Mouse (Mus musculus) left cerebral cortex, adult 2 months (tissue): ENCODE data around the gene Siglece. TPM values are rescaled to one million over a fixed set of nuclear protein-coding genes. Genes with fewer than 3 reads are reported as not detected.
"Not testable (repeated sequence)": the region's sequence is repeated elsewhere in the genome, so short reads cannot be mapped to it uniquely, and the experiment has no call there.

Source experiments
- DNase-seq, 2 experiments: peaks; one replicate each; pipeline ENCODE4 v3.0.0; 2021 to 2022; ENCODE audit warnings: low spot score in 2 of 2, mixed read lengths in 1 of 2; ENCODE audit errors: extremely low spot score in 1 of 2
- H3K27ac ChIP-seq: fragments of 200-600 bp; 2 replicates; pipeline ENCODE4 v1.8.1; 2022
- H3K4me3 ChIP-seq: fragments of 200-600 bp; 2 replicates; pipeline ENCODE4 v1.8.1; 2022
- CTCF ChIP-seq: fragments of 200-600 bp; IDR thresholded peaks from 2 replicates; pipeline ENCODE4 v1.8.1; 2022; ENCODE audit warnings: antibody characterized with exemption, mild to moderate bottlenecking, moderate library complexity
- intact Hi-C: fragments of 180-260 bp; cut with DNase I; formaldehyde crosslinking; loops from one replicate; pipeline ENCODE4 v1.15.1; 2025
- long read RNA-seq, 2 experiments: library from polyadenylated mRNA; stranded (forward); transcript quantifications; one replicate each; pipeline ENCODE4 v2.0.0; 2021; ENCODE audit warnings: borderline mapping rate in 2 of 2
- total RNA-seq, 2 experiments: library from RNA; stranded (reverse); gene quantifications; 2 replicates each; pipeline ENCODE4 v1.2.3; 2021

The Siglece gene
- total RNA-seq, result 1 to 10 TPM; 1.3 to 1.5 TPM
- long read RNA-seq, experiment 1, partial matches to known transcripts, result 0 of 1 reads
- long read RNA-seq, experiment 1, other reads (novel, unspliced or antisense), result 0 of 1 reads
- long read RNA-seq, experiment 2, partial matches to known transcripts, result 0 of 1 reads
- long read RNA-seq, experiment 2, other reads (novel, unspliced or antisense), result 0 of 1 reads

DNA sequence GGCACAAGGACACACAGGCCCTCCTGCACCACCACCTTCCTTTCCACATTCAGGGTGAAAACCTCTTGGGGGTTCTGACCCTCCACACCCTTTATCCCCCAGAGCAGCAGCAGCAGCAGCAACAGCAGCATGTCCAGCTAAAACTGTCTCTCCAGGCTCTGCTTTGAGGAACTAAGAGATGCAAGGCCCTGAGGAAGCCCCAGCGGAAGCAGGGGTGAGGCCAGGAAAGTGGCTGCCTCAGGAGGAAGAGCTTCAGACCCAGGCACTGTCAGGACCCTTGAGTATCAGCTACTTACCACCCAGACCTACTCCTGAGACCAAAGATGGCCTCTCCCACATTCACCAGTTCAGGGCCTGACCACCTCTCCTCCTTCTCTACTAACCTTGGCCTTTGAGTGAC is at the start of gene Siglece:
Gene Siglece (minus strand): TSS at position 160 of the 400 bp plus-strand sequence.
- Histone ChIP-seq H3K27ac (no peak within 1 kb of the TSS), H3K4me3 (no peak within 1 kb of the TSS)
- no peak for DNase-seq
- intact Hi-C loops, result no loop called here
- no peak for TF ChIP-seq CTCF

DNA sequence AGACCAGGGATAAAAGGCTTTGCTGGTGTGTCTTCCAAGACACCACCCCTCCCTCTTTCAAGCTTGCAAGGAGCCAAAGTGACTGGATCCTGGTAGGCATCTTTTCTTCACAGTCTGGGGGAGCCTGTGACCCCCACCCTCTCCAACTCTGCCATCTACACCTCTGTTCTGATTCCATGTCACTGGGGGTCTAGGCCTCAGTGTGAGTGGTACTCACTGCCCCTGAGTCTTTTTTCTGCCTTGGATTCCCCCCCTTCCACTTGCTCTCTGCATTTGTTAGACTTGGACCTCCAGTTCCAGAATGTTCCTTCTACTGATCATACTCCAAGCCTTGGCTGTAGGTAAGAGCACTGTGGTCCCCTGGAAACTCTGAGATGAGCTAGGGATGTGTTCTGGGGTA is 30.2 kb upstream of the Siglece start, which contains the start of gene Klk14:
Gene Klk14 (plus strand): TSS at position 301 of the 400 bp plus-strand sequence.
- intact Hi-C loops, result no loop called here
- no peak for TF ChIP-seq CTCF
- H3K27ac ChIP-seq, result no peak within 1 kb of the TSS
- H3K4me3 ChIP-seq, result no peak within 1 kb of the TSS
- DNase-seq, result no peak

DNA sequence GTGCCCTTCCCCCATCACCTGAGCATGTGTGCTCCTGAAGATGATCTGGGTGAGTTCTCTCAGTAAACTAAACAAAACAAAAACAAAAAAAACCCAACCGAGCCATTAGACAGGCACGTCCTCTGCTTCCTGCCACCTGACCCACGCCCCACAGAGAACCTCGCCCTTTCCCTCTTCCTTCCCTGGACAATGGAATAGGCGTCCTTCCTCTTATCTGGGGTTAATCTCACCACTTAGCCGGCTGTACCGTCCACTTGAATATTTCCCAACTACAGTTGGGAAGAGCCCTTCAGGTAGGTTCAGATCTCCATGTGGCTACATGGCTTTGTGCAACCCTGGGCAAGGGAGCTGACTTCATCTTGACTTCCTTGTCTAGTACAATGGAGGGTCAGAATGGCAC is 25.1 kb upstream of the Siglece start:
- Histone ChIP-seq H3K4me3 (no peak overlapping the region), H3K27ac (no peak overlapping the region)
- DNase-seq, result no peak
- no peak for TF ChIP-seq CTCF
- intact Hi-C loops, result no loop called here

DNA sequence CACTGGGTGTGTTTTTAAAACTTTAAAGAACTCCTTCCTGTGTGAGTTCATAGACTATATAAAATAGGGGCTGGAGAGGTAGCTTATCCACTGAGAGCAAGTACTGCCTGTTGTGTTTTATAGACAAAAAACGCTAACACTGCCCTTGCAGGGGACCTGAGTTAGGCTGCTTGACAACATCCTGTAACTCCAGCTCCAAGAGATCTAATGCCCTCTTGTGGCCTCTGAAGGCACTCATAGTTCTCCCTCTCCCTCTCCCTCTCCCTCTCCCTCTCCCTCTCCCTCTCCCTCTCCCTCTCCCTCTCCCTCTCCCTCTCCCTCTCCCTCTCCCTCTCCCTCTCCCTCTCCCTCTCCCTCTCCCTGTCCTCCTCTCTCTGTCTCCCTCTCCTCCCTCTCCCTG is 22.6 kb upstream of the Siglece start:
- DNase-seq, H3K4me3 ChIP-seq, H3K27ac ChIP-seq: not testable (repeated sequence)
- TF ChIP-seq CTCF, result peak; percentile 14
- intact Hi-C loops, result loop anchor here (5.0 kb wide), 2 partner anchors 85 to 100 kb away; partner anchors contain the start of genes Klk10 and Klk12

DNA sequence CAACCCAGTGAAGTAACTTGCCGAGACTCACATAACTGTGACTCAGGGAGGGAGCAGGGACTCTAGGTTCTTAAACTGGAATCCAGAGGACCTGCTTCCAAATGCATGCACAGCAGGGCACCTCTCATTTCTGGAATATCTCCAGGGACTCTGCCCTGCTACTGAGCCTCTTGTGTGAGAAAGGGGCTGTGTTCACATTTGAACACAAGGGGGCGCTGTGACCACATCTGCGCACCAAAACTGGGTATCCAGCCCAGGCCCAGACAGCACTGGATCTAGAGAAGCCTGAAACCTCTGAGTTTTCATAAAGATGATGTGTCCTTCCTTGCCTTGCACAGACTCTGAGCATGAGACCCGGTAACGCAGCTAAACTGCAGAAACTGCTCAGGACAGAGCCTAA is 21.0 kb upstream of the Siglece start:
- intact Hi-C loops, result loop anchor here (1.0 to 5.0 kb wide), 3 partner anchors 86 to 214 kb away; partner anchors contain the start of genes Klk10 and Klk12
- TF ChIP-seq CTCF, result peak; percentile 86

DNA sequence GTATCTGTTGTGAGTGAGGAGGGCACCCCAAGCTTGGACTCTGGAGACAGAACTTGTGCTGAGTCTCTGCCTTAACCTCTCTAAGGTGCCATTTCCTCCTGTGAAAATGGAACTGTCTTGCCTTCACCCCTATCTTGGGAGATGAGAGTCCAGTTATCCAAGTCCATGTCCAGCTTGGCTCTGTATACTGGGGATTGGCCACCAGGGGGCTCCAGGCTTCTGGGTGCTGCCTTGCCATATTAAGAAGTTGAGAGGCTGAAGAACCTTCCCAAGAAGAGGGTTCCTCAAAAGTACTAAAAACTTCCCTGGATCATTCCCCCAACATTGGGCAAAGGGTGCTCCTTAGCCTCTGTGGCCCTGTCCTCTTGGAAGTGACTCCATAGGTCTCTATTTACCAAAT is 18.6 kb upstream of the Siglece start:
- no peak overlapping the region for H3K27ac ChIP-seq
- no peak overlapping the region for H3K4me3 ChIP-seq
- TF ChIP-seq CTCF, result peak; percentile 74
- intact Hi-C loops, result loop anchor here (10.0 kb wide), 3 partner anchors 234 to 394 kb away; partner anchors contain the start of genes Cldnd2, Etfb, Gm45233 and Zfp715
- peak; percentile 34 to 49 for DNase-seq

More for the DNA sequence above, 21.0 kb upstream of the Siglece start:
- Histone ChIP-seq H3K4me3 (no peak overlapping the region), H3K27ac (no peak overlapping the region)
- DNase-seq, result peak; percentile 62 to 66

DNA sequence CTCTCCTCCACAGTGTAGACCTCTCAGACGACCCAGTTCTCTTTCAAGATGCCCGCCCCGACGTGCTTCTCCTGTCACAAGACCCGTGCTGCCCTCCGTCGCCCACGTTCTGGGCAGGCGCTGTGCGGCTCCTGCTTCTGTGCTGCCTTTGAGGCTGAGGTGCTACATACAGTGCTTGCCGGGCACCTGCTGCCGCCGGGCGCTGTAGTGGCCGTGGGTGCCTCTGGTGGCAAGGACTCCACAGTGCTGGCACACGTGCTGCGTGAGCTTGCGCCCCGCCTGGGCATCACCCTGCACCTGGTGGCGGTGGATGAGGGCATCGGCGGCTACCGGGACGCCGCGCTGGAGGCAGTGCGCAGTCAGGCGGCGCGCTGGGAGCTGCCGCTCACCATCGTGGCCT is 15.1 kb upstream of the Siglece start:
- intact Hi-C loops, result loop anchor here (10.0 kb wide), 3 partner anchors 230 to 390 kb away; partner anchors contain the start of genes Cldnd2, Etfb, Gm45233 and Zfp715
- H3K4me3 ChIP-seq, result no peak overlapping the region
- no peak for DNase-seq
- TF ChIP-seq CTCF, result no peak
- H3K27ac ChIP-seq, result no peak overlapping the region

DNA sequence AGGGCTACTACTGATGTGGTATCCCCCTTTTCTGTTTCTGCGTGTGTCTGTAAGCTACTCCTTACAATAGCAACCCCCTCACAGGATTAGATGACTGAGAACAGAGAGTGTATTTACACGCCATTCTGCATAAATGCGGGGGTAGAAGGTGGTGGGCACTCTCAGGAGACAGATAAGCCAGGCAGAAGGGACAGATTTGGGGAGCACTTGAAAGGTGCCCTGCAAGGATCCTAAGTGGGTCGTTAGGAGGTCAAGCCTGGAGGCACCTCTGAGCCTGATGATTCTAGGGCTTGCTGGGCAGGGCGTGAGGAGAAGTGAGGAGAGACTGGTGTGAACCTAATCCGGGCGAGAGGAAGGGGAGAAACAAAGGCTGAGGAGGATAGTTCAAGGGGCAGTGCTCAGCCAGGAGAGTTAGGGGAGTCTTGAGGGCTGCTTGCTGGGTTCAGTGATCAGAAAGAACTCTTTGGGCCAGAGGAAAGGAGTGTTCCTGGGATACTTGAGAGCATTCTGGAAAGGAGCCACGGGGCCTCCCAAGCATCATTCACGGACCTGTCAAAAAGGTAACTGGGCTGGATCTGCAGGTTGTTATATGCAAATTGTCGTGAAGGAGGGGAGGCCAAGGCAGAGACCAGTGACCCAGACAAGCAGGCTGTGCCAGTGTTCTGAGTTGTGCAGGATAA is 12.8 kb upstream of the Siglece start:
- intact Hi-C loops, result loop anchor here (10.0 kb wide), 3 partner anchors 228 to 388 kb away; partner anchors contain the start of genes Cldnd2, Etfb, Gm45233 and Zfp715
- Histone ChIP-seq H3K4me3 (peak overlapping the region; percentile 70), H3K27ac (no peak overlapping the region)
- no peak for TF ChIP-seq CTCF
- no peak for DNase-seq

DNA sequence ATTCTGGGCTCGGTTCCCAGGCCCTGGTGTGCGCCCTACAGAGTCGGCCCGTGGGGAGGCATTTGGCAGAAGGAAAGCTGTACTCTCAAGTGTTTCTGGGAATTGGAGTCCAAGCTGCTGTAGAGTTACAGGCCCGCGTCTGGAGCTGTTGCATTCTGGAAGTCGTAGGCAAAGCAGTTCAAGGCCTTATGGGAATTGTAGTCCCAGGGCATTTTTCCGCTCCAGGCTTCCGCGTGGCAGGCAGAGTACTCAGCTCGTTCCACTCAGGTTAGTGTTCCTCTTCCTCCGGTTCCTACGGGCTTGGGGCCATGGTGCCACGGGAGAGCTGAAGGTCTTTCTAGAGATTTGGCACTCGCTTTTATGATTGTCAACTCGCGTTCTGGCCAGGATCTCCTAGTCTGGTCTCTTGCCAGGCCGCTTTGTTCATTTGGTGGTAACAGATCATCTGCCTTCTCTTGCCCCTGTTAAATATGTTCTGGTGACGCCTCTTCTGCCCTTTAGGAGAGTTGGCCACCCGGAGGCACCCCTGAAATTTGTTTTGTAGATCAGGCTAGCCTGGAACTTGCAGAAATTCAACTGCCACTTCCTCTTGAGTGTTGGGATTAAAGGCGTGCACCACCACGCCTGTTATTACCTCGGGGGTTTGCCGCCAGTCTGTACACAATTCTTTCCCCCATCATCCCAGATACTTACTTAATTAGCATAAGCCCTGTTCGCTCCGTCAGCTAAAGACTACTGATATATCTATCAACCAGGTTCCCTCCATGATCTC is 12.0 kb upstream of the Siglece start, which contains the start of gene Ctu1:
Gene Ctu1 (plus strand): TSS at position 208 of the 772 bp plus-strand sequence.
- no peak for TF ChIP-seq CTCF
- DNase-seq, result peak; percentile 83 to 90
- Histone ChIP-seq H3K27ac (peak within 1 kb of the TSS; percentile 73), H3K4me3 (peak within 1 kb of the TSS; percentile 70)
- intact Hi-C loops, result loop anchor here (1.0 to 10.0 kb wide), 4 partner anchors 93 to 387 kb away; partner anchors contain the start of genes Cldnd2, Etfb, Gm45233 and Zfp715

DNA sequence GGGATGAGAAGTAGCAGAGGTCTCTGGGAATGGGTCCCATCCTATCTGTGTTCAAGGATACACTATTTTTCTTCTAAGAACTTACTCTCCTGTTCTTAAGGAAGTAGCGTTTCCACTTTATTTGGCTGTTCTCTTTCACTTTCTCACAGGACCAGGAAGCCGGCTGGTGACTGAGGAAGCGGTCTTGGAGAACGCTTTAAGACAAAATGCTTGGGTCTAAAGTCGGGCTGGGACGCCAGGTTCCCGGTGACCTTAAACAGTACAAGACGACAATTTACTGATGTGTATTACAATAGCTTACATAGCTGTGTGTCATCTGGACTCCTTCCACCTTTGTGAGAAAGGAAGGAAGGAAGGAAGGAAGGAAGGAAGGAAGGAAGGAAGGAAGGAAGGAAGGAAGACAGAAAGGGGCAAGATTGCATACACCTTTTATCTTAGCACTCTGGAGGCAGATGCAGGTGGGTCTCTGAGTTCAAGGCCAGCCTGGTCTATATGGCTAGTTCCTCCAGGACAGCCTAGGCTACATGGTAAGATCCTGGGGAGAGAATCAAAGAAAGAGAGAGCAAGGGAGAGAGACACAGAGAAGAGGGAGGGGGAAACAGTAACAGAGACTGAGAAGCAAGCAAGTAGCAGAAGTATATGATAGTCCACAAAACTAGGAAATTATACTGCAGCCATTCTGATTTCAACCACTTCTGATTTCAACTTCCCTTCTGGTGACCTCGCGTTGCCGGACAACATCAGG is 11.3 kb upstream of the Siglece start:
- intact Hi-C loops, result loop anchor here (1.0 to 10.0 kb wide), 4 partner anchors 92 to 386 kb away; partner anchors contain the start of genes Cldnd2, Etfb, Gm45233 and Zfp715
- TF ChIP-seq CTCF, result no peak
- peak overlapping the region; percentile 73 for H3K27ac ChIP-seq

DNA sequence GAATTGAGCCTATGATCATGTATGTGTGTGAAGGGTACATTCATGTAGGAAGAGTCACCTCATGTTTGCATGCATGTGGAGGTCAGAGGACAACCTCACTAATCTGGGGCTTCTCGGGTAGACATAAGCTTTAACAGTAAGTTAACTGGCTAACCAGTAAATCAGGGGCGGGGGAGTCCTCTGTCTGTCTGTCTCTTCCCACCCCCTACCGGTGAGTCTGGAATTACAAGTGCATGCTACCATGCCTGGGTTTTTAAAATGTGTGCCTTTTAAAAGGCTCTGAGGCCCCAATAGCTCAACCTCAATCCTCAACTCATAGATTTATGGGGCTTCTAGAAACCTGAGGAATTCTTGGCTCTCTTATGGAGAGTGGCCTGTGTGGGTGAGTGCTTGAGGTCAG is 8.6 kb upstream of the Siglece start:
- no peak overlapping the region for H3K4me3 ChIP-seq
- no peak overlapping the region for H3K27ac ChIP-seq
- intact Hi-C loops, result loop anchor here (5.0 kb wide), 1 partner anchor 61 kb away; the partner anchor contains the start of gene Zfp819
- TF ChIP-seq CTCF, result peak; percentile 15; the same call in 1 of the 2 replicates
- DNase-seq, result no peak

More for the DNA sequence above, 11.3 kb upstream of the Siglece start:
- no peak for DNase-seq
- peak overlapping the region; percentile 70 for H3K4me3 ChIP-seq

DNA sequence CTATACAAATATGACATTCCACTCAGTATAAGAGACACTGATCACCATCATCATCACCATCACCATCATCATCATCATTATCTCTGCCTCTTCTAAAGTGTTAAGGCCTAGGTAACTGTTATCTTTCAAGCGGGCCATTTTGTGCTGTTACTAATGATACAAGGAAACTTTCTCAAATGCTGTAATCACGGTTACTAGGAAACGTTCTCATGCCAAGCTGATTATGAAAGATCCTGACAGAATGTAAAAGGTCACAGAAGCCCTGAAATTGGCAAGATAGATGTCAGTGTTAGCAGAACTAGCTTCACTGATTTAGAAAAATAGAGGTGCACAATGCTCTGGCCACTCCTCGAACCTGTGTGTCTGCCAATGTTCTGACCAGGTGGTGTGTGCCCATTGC is 7.3 kb upstream of the Siglece start:
- not testable (repeated sequence) for H3K27ac ChIP-seq, DNase-seq, H3K4me3 ChIP-seq
- intact Hi-C loops, result loop anchor here (5.0 kb wide), 1 partner anchor 60 kb away; the partner anchor contains the start of gene Zfp819
